11 mouse cellular contexts compared by ENCODE assay signal in the genomic region with DNA sequence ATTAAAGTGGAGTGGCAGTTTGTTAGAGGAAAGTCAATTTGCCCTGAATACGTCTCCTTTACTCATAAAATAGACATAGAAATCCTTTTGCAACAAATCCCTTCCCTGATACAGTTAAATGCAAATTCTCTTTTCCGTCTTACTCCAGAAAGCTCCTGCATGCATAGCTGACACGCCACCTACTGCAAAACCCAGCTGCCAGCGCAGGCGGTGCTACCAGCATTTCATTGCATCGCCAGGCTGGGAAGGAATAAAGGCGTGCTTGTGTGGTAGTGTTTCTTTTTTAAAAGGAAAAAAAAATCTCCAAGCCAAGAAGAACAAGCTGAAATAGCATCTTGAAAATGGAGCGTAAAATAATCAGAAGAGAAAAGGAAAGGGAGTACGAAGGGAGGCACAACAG. TPM values are rescaled to one million over a fixed set of nuclear protein-coding genes. Genes with fewer than 3 reads are reported as not detected.
A peak's percentile ranks its signal among the peaks of the same experiment; 100 is the strongest.
DNase-seq lines count a peak whose midpoint lies in the region; ATAC-seq and TF ChIP-seq lines count a peak whose summit lies in the region.
"Had no signal": no experiment of that assay in that cellular context is flagged by ENCODE, and none has a peak within 500 bp of the region (broad histone marks: within the 10 kb centered on the region; RNA-seq: fewer than 3 reads in every experiment).

No protein-coding gene starts in this region.

- no peaks in the 10 kb centered on the region for H3K27me3 ChIP-seq in midbrain, embryonic 14.5 days (ENCODE audit: control insufficient read depth, insufficient read depth, low read length)
- H3K27me3 ChIP-seq in heart, embryonic 12.5 days (replicated peaks), result no peaks in the 10 kb centered on the region
- H3K27me3 ChIP-seq: limb, embryonic 12.5 days had no signal

- TF ChIP-seq CTCF in brain, embryonic 14.5 days (IDR thresholded peaks at IDR 0.05; ENCODE audit: borderline replicate concordance, extremely low read depth, insufficient read depth, insufficient read length), result peak; percentile 49; the same call in 1 of the 2 replicates

- peak overlapping the region; percentile 53 for H3K27ac ChIP-seq in midbrain, embryonic 14.5 days (replicated peaks; ENCODE audit: low read depth, low read length)
- H3K27ac ChIP-seq in heart, embryonic 12.5 days (ENCODE audit: poor library complexity, severe bottlenecking), result no peak overlapping the region
- H3K27ac ChIP-seq: limb, embryonic 12.5 days had no signal

- no peaks in the 10 kb centered on the region for H3K9me3 ChIP-seq in midbrain, embryonic 14.5 days (ENCODE audit: control insufficient read depth, low read length)
- no peaks in the 10 kb centered on the region for H3K9me3 ChIP-seq in heart, embryonic 12.5 days (replicated peaks)
- H3K9me3 ChIP-seq: limb, embryonic 12.5 days had no signal

- peak overlapping the region; percentile 14 for H3K9ac ChIP-seq in midbrain, embryonic 14.5 days (replicated peaks; ENCODE audit: low read length)
- H3K9ac ChIP-seq in heart, embryonic 12.5 days, result no peak overlapping the region
- H3K9ac ChIP-seq: limb, embryonic 12.5 days had no signal

- peak overlapping the region; percentile 20; the same call in 1 of the 2 replicates for H3K4me3 ChIP-seq in midbrain, embryonic 14.5 days (replicated peaks; ENCODE audit: low read depth, low read length)
- no peak overlapping the region for H3K4me3 ChIP-seq in heart, embryonic 12.5 days
- H3K4me3 ChIP-seq: limb, embryonic 12.5 days; myocyte had no signal

- ATAC-seq in midbrain, embryonic 14.5 days (ENCODE audit: low FRiP score, low TSS enrichment), result no peak
- no peak for ATAC-seq in heart, embryonic 12.5 days (ENCODE audit: insufficient number of reproducible peaks, low FRiP score)

- H3K36me3 ChIP-seq in midbrain, embryonic 14.5 days (ENCODE audit: control insufficient read depth, insufficient read depth, low read length), result no peaks in the 10 kb centered on the region
- no peaks in the 10 kb centered on the region for H3K36me3 ChIP-seq in heart, embryonic 12.5 days
- H3K36me3 ChIP-seq: limb, embryonic 12.5 days had no signal

- peak overlapping the region; percentile 44 for H3K4me2 ChIP-seq in midbrain, embryonic 14.5 days (ENCODE audit: low read length)
- H3K4me2 ChIP-seq in heart, embryonic 12.5 days, result no peak overlapping the region
- H3K4me2 ChIP-seq: limb, embryonic 12.5 days had no signal

- no peak for TF ChIP-seq POLR2A in brain, embryonic 14.5 days (IDR thresholded peaks at IDR 0.05; ENCODE audit: borderline replicate concordance, extremely low read depth, insufficient read depth, insufficient read length, poor library complexity, severe bottlenecking)

- H3K4me1 ChIP-seq in midbrain, embryonic 14.5 days (ENCODE audit: control insufficient read depth, insufficient read depth, low read length), result 0 out of 2 replicates have a peak, but pooled peaks cover 9% of the 10 kb centered on the region
- H3K4me1 ChIP-seq in heart, embryonic 12.5 days (replicated peaks), result no peaks in the 10 kb centered on the region

- 44% methylated on average over 9 of the region's 9 CpGs for WGBS in midbrain, embryonic 14.5 days
- 89% methylated on average over 9 of the region's 9 CpGs for WGBS in heart, embryonic 12.5 days

- peak; percentile 9 for DNase-seq in cerebellum, adult 9-11 months
- no peak for DNase-seq in cerebellum, adult 11 months
- peak; percentile 88 for DNase-seq in brain, embryonic 14.5 days (ENCODE audit: low read depth)
- DNase-seq in layer of hippocampus, adult 8-10 months (ENCODE audit: low spot score in 2 of 2), result peak; percentile 79 to 83
- peak; percentile 80 for DNase-seq in midbrain, embryonic 14.5 days
- DNase-seq in urinary bladder, postnatal 4 days (ENCODE audit: low spot score in 2 of 2), result no peak
- DNase-seq in ovary, postnatal 10 days (ENCODE audit: low spot score), result no peak
- DNase-seq: embryo, embryonic 11 days had no signal

RNA-seq across cellular contexts. Expression of gene Kctd4, which starts 7.4 kb away (rescaled TPM):
- 3.3 TPM in 2 replicates for polyA plus RNA-seq in brain, embryonic 14.5 days (2012; rRNA removed)
- 10 to 100 TPM; 43.2 to 58.2 (median 50.4) TPM for total RNA-seq in layer of hippocampus, adult 8-10 months (2022)
- polyA plus RNA-seq in midbrain, embryonic 14.5 days (2014; fragmentation: Nextera tagmentation; extraction: Ambion mirVana), result 10.0 and 10.9 TPM in 2 replicates
- 0.29 and 0.41 TPM in 2 replicates for polyA plus RNA-seq in heart, embryonic 12.5 days (2016; fragmentation: Nextera tagmentation; extraction: Ambion mirVana)

RNA-seq across cellular contexts. Expression of gene Gtf2f2, which starts 48.4 kb away (rescaled TPM):
- polyA plus RNA-seq in brain, embryonic 14.5 days (2012; rRNA removed), result 22.6 and 22.8 TPM in 2 replicates
- total RNA-seq in layer of hippocampus, adult 8-10 months (2022), result 10 to 100 TPM; 16.4 to 22.7 (median 18.5) TPM
- 40.1 and 44.3 TPM in 2 replicates for polyA plus RNA-seq in midbrain, embryonic 14.5 days (2014; fragmentation: Nextera tagmentation; extraction: Ambion mirVana)
- polyA plus RNA-seq in heart, embryonic 12.5 days (2016; fragmentation: Nextera tagmentation; extraction: Ambion mirVana), result 31.3 and 31.5 TPM in 2 replicates

Comparison
In these comparisons a context has a peak if more than half of its experiments do, and no peak if none do; other contexts are left out.
1. DNase-seq: peak in cerebellum, adult 9-11 months (single experiment), brain, embryonic 14.5 days (single experiment), layer of hippocampus, adult 8-10 months (2 of 2) and midbrain, embryonic 14.5 days (single experiment); none in cerebellum, adult 11 months (single experiment), urinary bladder, postnatal 4 days (0 of 2) and ovary, postnatal 10 days (single experiment).